Mouse (Mus musculus) liver, postnatal 0 days (tissue): ENCODE data around the gene Fbxl18. TPM values are rescaled to one million over a fixed set of nuclear protein-coding genes. Genes with fewer than 3 reads are reported as not detected.

Experiments
- ATAC-seq: fragments of 200-750 bp; cut with Nextera tagmentation; 2 replicates; pipeline ENCODE4 v1.8.0; 2017; ENCODE audit warnings: mild to moderate bottlenecking, moderate library complexity
- DNase-seq: peaks from one replicate; pipeline ENCODE4 v3.0.0-alpha.2; 2016
- H3K27ac ChIP-seq: fragments of 300-500 bp; sonication (generic); 2 replicates; pipeline ENCODE4 v1.5.1; 2014; ENCODE audit warnings: antibody characterized with exemption, moderate library complexity, mild to moderate bottlenecking, low read depth
- H3K27me3 ChIP-seq: fragments of 300-500 bp; sonication (generic); 2 replicates; pipeline ENCODE4 v1.6.1; 2014; ENCODE audit warnings: low read length, control low read depth, mixed read lengths; ENCODE audit not compliant: insufficient read depth
- H3K36me3 ChIP-seq: fragments of 300-500 bp; sonication (generic); replicated peaks from 2 replicates; pipeline ENCODE4 v1.6.1; 2014; ENCODE audit warnings: mild to moderate bottlenecking, control low read depth, low read length, moderate library complexity, mixed read lengths; ENCODE audit not compliant: insufficient read depth
- H3K4me1 ChIP-seq: fragments of 300-500 bp; sonication (generic); 2 replicates; pipeline ENCODE4 v1.6.1; 2014; ENCODE audit warnings: antibody characterized with exemption, mild to moderate bottlenecking, control low read depth; ENCODE audit not compliant: insufficient read depth
- H3K4me2 ChIP-seq: fragments of 300-500 bp; sonication (generic); 2 replicates; pipeline ENCODE4 v1.6.1; 2014; ENCODE audit warnings: low read depth, mild to moderate bottlenecking, low read length, moderate library complexity, mixed read lengths
- H3K4me3 ChIP-seq: fragments of 300-500 bp; sonication (generic); 2 replicates; pipeline ENCODE4 v1.5.1; 2014; ENCODE audit warnings: low read depth, low read length
- H3K9ac ChIP-seq: fragments of 300-500 bp; sonication (generic); replicated peaks from 2 replicates; pipeline ENCODE4 v1.6.1; 2014; ENCODE audit warnings: mild to moderate bottlenecking, moderate library complexity
- H3K9me3 ChIP-seq: fragments of 300-500 bp; sonication (generic); 2 replicates; pipeline ENCODE4 v1.6.1; 2016; ENCODE audit warnings: mild to moderate bottlenecking, control low read depth, low read length, mixed read lengths
- CTCF ChIP-seq: sonication (generic); IDR thresholded peaks from 2 replicates; pipeline ENCODE4 v1.5.1; 2016; ENCODE audit warnings: antibody characterized with exemption, low read depth
- EP300 ChIP-seq: IDR thresholded peaks from 2 replicates; pipeline ENCODE4 v1.6.1; 2016; ENCODE audit warnings: antibody characterized with exemption, low read depth, mild to moderate bottlenecking
- WGBS: fragments of 180-500 bp; shearing (Covaris S2); extraction: QIAGEN DNeasy Blood & Tissue Kit; methylation state at CpG from one replicate; pipeline ENCODE4 v1.1.7; 2014; ENCODE audit not compliant: insufficient replicate concordance; 5-methylcytosine and 5-hydroxymethylcytosine counted together
- polyA plus RNA-seq: library from polyadenylated mRNA; unstranded; fragments of >200 nt; fragmentation: Nextera tagmentation; extraction: Ambion mirVana; gene quantifications from 2 replicates; pipeline ENCODE4 v1.2.1, GENCODE M21; 2015

The Fbxl18 gene
- polyA plus RNA-seq, 1 experiment from 2014 or later = 3.2 TPM

DNA sequence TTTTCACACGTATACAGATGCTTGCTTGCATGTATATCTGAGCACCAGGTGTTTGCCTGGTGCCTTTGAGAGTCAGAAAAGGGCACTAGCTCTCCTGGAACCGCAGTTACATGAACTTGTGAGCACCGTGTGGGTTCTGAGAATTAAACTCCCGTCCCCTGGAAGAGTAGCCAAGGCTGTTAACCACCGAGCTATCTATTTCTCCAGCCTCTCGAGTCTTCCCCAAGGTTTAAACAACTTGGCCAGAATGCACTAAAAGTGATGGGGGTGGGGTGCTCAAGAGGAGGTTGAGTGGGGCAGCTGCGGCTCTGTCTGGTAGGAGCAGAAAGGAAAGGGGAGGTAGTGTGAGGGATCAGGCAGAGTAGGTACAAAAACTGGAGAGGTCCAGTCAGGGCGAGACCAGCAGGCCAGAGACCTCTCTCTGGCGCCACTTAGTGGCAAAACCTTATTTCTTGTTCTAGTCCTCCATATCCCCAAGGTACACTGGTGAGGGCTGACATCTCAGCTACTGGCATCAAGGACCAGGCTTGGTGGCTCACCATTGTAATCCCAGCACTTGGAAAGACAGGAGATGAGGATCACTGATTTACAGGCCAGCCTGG is 37.0 kb upstream of the Fbxl18 start:
- peak overlapping the region; percentile 30 for H3K4me3 ChIP-seq
- 10% methylated on average over 9 of the region's 9 CpGs for WGBS
- H3K9me3 ChIP-seq = no peaks in the 10 kb centered on the region
- H3K27me3 ChIP-seq = no peaks in the 10 kb centered on the region
- H3K36me3 ChIP-seq = no peaks in the 10 kb centered on the region
- TF ChIP-seq CTCF = peak; percentile 96
- 0 out of 2 replicates have a peak, but pooled peaks have one; percentile 15 for TF ChIP-seq EP300
- peak overlapping the region; percentile 61 for H3K27ac ChIP-seq
- H3K9ac ChIP-seq = peak overlapping the region; percentile 57
- H3K4me2 ChIP-seq = peak overlapping the region; percentile 66
- ATAC-seq (peak; percentile 73), DNase-seq (peak; percentile 86)
- H3K4me1 ChIP-seq = peaks cover 34% of the 10 kb centered on the region

DNA sequence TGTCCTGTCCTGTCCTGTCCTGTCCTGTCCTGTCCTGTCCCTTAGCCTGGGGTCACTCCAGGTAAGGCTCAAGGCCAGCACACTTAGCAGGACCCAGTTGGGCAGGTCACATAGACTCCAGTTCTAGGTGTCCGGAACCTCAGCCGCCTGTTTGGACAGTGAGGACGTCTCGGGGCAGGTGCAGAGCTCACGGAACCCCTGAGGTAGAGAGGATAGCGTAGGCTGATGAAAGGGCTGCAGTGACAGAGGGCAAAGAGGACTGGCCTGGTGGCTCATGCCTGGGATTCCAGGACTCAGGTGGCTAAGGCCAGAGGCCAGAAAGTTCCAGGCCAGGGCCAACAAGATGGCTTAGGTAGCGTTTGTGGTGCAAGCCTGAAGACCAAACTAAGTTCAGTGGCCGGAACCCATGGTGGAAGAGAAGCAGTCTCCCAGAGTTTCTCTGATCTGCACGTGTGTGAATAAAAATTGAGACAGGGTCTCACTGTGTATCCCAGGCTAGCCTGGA is 36.1 kb upstream of the Fbxl18 start:
- Histone ChIP-seq H3K4me2 (peak overlapping the region; percentile 66), H3K4me3 (no peak overlapping the region), H3K4me1 (peaks cover 36% of the 10 kb centered on the region), H3K9me3 (no peaks in the 10 kb centered on the region), H3K36me3 (no peaks in the 10 kb centered on the region), H3K9ac (peak overlapping the region; percentile 57; the same call in 1 of the 2 replicates), H3K27me3 (no peaks in the 10 kb centered on the region), H3K27ac (0 out of 2 replicates have a peak overlapping the region, but pooled peaks have one; percentile 61)
- 88% methylated on average over 9 of the region's 9 CpGs for WGBS
- no peak for DNase-seq
- TF ChIP-seq EP300 (no peak), CTCF (no peak)
- no peak for ATAC-seq

- ATAC-seq (no peak), DNase-seq (no peak)
- peak overlapping the region; percentile 77 for H3K4me2 ChIP-seq
- no peaks in the 10 kb centered on the region for H3K36me3 ChIP-seq
- H3K9me3 ChIP-seq = no peaks in the 10 kb centered on the region
- H3K4me1 ChIP-seq = peaks cover 41% of the 10 kb centered on the region
- peak overlapping the region; percentile 59 for H3K4me3 ChIP-seq
- TF ChIP-seq CTCF = no peak
- TF ChIP-seq EP300 = no peak
- WGBS = 17% methylated on average over 4 of the region's 4 CpGs
- no peaks in the 10 kb centered on the region for H3K27me3 ChIP-seq
- H3K27ac ChIP-seq = peak overlapping the region; percentile 88
- H3K9ac ChIP-seq = peak overlapping the region; percentile 68
These were observed 34.2 kb upstream of the Fbxl18 start for GRCm38 (mm10) chr5:142929400-142929752.

DNA sequence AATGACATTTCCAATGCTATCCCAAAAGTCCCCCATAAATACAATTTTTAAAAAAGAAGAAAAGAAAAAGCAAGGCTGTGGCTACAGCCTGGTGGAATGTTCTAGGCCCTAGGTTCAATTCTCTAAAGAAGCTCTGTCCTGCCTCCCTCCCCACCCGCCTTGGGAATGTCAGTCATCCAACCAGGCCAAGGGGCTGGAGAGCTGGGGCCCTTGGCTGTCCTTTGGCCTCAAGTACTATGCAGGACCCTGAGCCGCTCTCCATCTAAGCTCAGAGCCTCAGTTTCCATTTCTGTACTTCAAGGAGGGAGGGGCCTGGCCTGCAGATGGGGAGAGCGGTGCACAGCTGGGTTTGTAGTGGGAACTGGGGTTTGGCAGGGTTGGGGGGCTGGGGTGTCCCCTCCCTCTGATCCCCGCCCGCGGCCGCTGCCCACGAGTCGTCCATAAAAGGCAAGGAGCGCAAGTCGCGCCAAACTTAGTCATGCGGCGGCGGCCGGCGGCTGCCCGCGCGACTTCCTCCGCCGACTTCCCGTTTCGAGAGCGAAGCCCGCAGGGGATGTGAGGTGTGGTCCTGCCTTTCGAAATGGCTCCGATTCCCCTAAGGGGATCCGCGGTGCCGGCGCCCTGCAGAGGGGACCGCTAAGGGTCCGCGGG is 33.7 kb upstream of the Fbxl18 start:
- no peak for TF ChIP-seq EP300
- TF ChIP-seq CTCF = no peak
- ATAC-seq = peak; percentile 32
- Histone ChIP-seq H3K9me3 (no peaks in the 10 kb centered on the region), H3K4me2 (peak overlapping the region; percentile 77), H3K27me3 (no peaks in the 10 kb centered on the region), H3K4me3 (peak overlapping the region; percentile 59), H3K9ac (peak overlapping the region; percentile 68), H3K4me1 (peaks cover 41% of the 10 kb centered on the region), H3K27ac (peak overlapping the region; percentile 88), H3K36me3 (no peaks in the 10 kb centered on the region)
- peak; percentile 81 for DNase-seq
- 3% methylated on average over 34 of the region's 35 CpGs for WGBS

DNA sequence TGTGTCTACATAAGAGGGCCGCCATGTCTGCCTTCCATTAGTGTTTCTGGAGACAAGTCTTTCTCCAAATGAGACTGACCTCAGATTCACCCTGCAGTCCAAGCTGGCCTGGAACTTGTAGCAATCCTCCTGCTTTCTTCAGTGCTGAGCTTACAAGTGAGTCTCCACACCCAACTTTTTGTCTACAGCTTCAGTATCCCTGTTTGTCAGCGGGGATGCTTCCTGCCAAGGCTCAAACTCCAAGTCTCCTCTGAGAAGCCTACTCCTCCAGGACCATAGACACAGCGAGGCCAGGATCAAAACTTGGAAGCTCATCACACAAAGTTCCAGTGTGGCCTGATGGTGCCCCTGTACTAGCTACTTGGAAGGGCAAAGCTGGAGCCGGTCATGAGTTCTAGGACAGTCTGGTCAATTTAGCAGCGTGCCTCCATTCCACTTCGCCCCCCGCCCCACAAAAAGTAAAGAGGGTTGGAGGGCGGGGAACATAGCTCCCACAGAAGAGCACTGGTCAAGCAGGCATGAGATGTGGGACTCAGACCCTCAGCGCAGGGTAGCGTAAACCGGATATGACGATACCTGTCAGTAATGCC is 32.2 kb upstream of the Fbxl18 start:
- Histone ChIP-seq H3K27ac (peak overlapping the region; percentile 78), H3K9ac (no peak overlapping the region), H3K4me1 (peaks cover 41% of the 10 kb centered on the region), H3K4me3 (no peak overlapping the region), H3K27me3 (no peaks in the 10 kb centered on the region), H3K9me3 (no peaks in the 10 kb centered on the region), H3K4me2 (no peak overlapping the region), H3K36me3 (no peaks in the 10 kb centered on the region)
- WGBS = 91% methylated on average over 12 of the region's 12 CpGs
- DNase-seq (no peak), ATAC-seq (no peak)
- TF ChIP-seq EP300 (no peak), CTCF (no peak)

DNA sequence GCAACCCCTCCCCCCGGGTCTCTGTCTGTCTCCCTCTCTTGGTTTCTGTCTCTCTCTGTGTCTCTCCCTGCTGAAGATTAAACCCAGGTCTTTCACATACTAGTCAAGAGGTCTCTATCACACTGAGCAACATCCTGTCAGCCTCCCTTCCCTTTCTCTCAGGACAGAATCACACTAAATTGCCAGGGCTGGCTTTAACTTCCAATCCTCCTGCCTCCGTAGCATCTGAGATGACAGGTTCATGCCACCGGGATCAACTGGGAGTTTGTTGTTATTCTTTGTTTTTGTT is 31.7 kb upstream of the Fbxl18 start:
- peak overlapping the region; percentile 61 for H3K4me2 ChIP-seq
- no peaks in the 10 kb centered on the region for H3K9me3 ChIP-seq
- H3K27ac ChIP-seq = peak overlapping the region; percentile 78
- peak overlapping the region; percentile 5; the same call in 1 of the 2 replicates for H3K4me3 ChIP-seq
- H3K36me3 ChIP-seq = no peaks in the 10 kb centered on the region
- no peak for TF ChIP-seq EP300
- TF ChIP-seq CTCF = no peak
- no peaks in the 10 kb centered on the region for H3K27me3 ChIP-seq
- peak overlapping the region; percentile 57; the same call in 1 of the 2 replicates for H3K9ac ChIP-seq
- H3K4me1 ChIP-seq = peaks cover 44% of the 10 kb centered on the region
- 48% methylated on average over 3 of the region's 3 CpGs for WGBS
- DNase-seq (no peak), ATAC-seq (no peak)
